Mouse (Mus musculus): Measurements from ENCODE around the gene Met. TPM values are rescaled to one million over a fixed set of nuclear protein-coding genes. Genes with fewer than 3 reads are reported as not detected.

Met gene
- polyA plus RNA-seq, 1 experiment: not detected

GRCm38 (mm10) chr6:17589953-17590627 is 126.5 kb downstream of the Met start:
- TF ChIP-seq GATA1 (IDR thresholded peaks at IDR 0.05; ENCODE audit: borderline replicate concordance, low read length): no peak
- TF ChIP-seq FLI1 (IDR thresholded peaks at IDR 0.05; ENCODE audit: low read length): no peak
- Histone ChIP-seq H3K4me1 (peaks cover 19% of the 10 kb centered on the region), H3K9me3 (peaks cover 13% of the 10 kb centered on the region), H3K27me3 (replicated peaks) (peaks cover 6% of the 10 kb centered on the region), H3K36me3 (replicated peaks; ENCODE audit: low read length) (no peaks in the 10 kb centered on the region), H3K4me3 (replicated peaks) (peak overlapping the region; percentile 56)

GRCm38 (mm10) chr6:17593971-17594370 is 130.4 kb downstream of the Met start:
- H3K27me3 ChIP-seq (replicated peaks): peaks cover 3% of the 10 kb centered on the region
- peaks cover 18% of the 10 kb centered on the region for H3K4me1 ChIP-seq
- no peak overlapping the region for H3K4me3 ChIP-seq (replicated peaks)
- H3K9me3 ChIP-seq: peaks cover 37% of the 10 kb centered on the region
- no peaks in the 10 kb centered on the region for H3K36me3 ChIP-seq (replicated peaks; ENCODE audit: low read length)
- TF ChIP-seq FLI1 (IDR thresholded peaks at IDR 0.05; ENCODE audit: low read length) (no peak), GATA1 (IDR thresholded peaks at IDR 0.05; ENCODE audit: borderline replicate concordance, low read length) (no peak)

GRCm38 (mm10) chr6:17595712-17596462 is 132.3 kb downstream of the Met start:
- Histone ChIP-seq H3K27me3 (replicated peaks) (no peaks in the 10 kb centered on the region), H3K4me1 (peaks cover 9% of the 10 kb centered on the region), H3K4me3 (replicated peaks) (no peak overlapping the region), H3K36me3 (replicated peaks; ENCODE audit: low read length) (no peaks in the 10 kb centered on the region), H3K9me3 (peaks cover 39% of the 10 kb centered on the region)
- TF ChIP-seq GATA1 (IDR thresholded peaks at IDR 0.05; ENCODE audit: borderline replicate concordance, low read length): no peak
- TF ChIP-seq FLI1 (IDR thresholded peaks at IDR 0.05; ENCODE audit: low read length): no peak

GRCm38 (mm10) chr6:17599373-17599772 is 135.8 kb downstream of the Met start:
- Histone ChIP-seq H3K4me3 (replicated peaks) (no peak overlapping the region), H3K36me3 (replicated peaks; ENCODE audit: low read length) (no peaks in the 10 kb centered on the region), H3K4me1 (no peaks in the 10 kb centered on the region), H3K27me3 (replicated peaks) (no peaks in the 10 kb centered on the region), H3K9me3 (peaks cover 26% of the 10 kb centered on the region)
- TF ChIP-seq FLI1 (IDR thresholded peaks at IDR 0.05; ENCODE audit: low read length): no peak
- no peak for TF ChIP-seq GATA1 (IDR thresholded peaks at IDR 0.05; ENCODE audit: borderline replicate concordance, low read length)

GRCm38 (mm10) chr6:17601526-17601925 is 137.9 kb downstream of the Met start:
- Histone ChIP-seq H3K4me1 (peaks cover 2% of the 10 kb centered on the region; the same call in 1 of the 2 replicates), H3K9me3 (peaks cover 23% of the 10 kb centered on the region), H3K4me3 (replicated peaks) (no peak overlapping the region), H3K36me3 (replicated peaks; ENCODE audit: low read length) (no peaks in the 10 kb centered on the region), H3K27me3 (replicated peaks) (peaks cover 4% of the 10 kb centered on the region)
- no peak for TF ChIP-seq FLI1 (IDR thresholded peaks at IDR 0.05; ENCODE audit: low read length)
- TF ChIP-seq GATA1 (IDR thresholded peaks at IDR 0.05; ENCODE audit: borderline replicate concordance, low read length): no peak

GRCm38 (mm10) chr6:17606915-17607314 is 143.3 kb downstream of the Met start:
- H3K36me3 ChIP-seq (replicated peaks; ENCODE audit: low read length): no peaks in the 10 kb centered on the region
- H3K4me1 ChIP-seq: peaks cover 14% of the 10 kb centered on the region
- 0 out of 2 replicates have a peak, but pooled peaks cover 4% of the 10 kb centered on the region for H3K9me3 ChIP-seq
- TF ChIP-seq GATA1 (IDR thresholded peaks at IDR 0.05; ENCODE audit: borderline replicate concordance, low read length) (no peak), FLI1 (IDR thresholded peaks at IDR 0.05; ENCODE audit: low read length) (no peak)
- peaks cover 5% of the 10 kb centered on the region for H3K27me3 ChIP-seq (replicated peaks)
- H3K4me3 ChIP-seq (replicated peaks): no peak overlapping the region

GRCm38 (mm10) chr6:17611352-17612010 is 147.9 kb downstream of the Met start:
- Histone ChIP-seq H3K9me3 (0 out of 2 replicates have a peak, but pooled peaks cover 4% of the 10 kb centered on the region), H3K27me3 (replicated peaks) (peaks cover 1% of the 10 kb centered on the region), H3K4me1 (peaks cover 31% of the 10 kb centered on the region), H3K4me3 (replicated peaks) (peak overlapping the region; percentile 10), H3K36me3 (replicated peaks; ENCODE audit: low read length) (no peaks in the 10 kb centered on the region)
- TF ChIP-seq FLI1 (IDR thresholded peaks at IDR 0.05; ENCODE audit: low read length): no peak
- no peak for TF ChIP-seq GATA1 (IDR thresholded peaks at IDR 0.05; ENCODE audit: borderline replicate concordance, low read length)

GRCm38 (mm10) chr6:17612652-17613051 is 149.1 kb downstream of the Met start:
- TF ChIP-seq GATA1 (IDR thresholded peaks at IDR 0.05; ENCODE audit: borderline replicate concordance, low read length) (no peak), FLI1 (IDR thresholded peaks at IDR 0.05; ENCODE audit: low read length) (no peak)
- Histone ChIP-seq H3K4me1 (peaks cover 30% of the 10 kb centered on the region), H3K36me3 (replicated peaks; ENCODE audit: low read length) (no peaks in the 10 kb centered on the region), H3K4me3 (replicated peaks) (peak overlapping the region; percentile 35), H3K9me3 (0 out of 2 replicates have a peak, but pooled peaks cover 4% of the 10 kb centered on the region), H3K27me3 (replicated peaks) (no peaks in the 10 kb centered on the region)

GRCm38 (mm10) chr6:17620823-17621222 is 157.2 kb downstream of the Met start:
- Histone ChIP-seq H3K27me3 (replicated peaks) (no peaks in the 10 kb centered on the region), H3K36me3 (replicated peaks; ENCODE audit: low read length) (no peaks in the 10 kb centered on the region), H3K9me3 (no peaks in the 10 kb centered on the region), H3K4me3 (replicated peaks) (no peak overlapping the region), H3K4me1 (peaks cover 4% of the 10 kb centered on the region)
- TF ChIP-seq FLI1 (IDR thresholded peaks at IDR 0.05; ENCODE audit: low read length) (no peak), GATA1 (IDR thresholded peaks at IDR 0.05; ENCODE audit: borderline replicate concordance, low read length) (no peak)

Data from megakaryocyte, embryonic 14.5 days (primary cell).